Mouse (Mus musculus): Measurements from ENCODE around the gene Bst2.

DNA sequence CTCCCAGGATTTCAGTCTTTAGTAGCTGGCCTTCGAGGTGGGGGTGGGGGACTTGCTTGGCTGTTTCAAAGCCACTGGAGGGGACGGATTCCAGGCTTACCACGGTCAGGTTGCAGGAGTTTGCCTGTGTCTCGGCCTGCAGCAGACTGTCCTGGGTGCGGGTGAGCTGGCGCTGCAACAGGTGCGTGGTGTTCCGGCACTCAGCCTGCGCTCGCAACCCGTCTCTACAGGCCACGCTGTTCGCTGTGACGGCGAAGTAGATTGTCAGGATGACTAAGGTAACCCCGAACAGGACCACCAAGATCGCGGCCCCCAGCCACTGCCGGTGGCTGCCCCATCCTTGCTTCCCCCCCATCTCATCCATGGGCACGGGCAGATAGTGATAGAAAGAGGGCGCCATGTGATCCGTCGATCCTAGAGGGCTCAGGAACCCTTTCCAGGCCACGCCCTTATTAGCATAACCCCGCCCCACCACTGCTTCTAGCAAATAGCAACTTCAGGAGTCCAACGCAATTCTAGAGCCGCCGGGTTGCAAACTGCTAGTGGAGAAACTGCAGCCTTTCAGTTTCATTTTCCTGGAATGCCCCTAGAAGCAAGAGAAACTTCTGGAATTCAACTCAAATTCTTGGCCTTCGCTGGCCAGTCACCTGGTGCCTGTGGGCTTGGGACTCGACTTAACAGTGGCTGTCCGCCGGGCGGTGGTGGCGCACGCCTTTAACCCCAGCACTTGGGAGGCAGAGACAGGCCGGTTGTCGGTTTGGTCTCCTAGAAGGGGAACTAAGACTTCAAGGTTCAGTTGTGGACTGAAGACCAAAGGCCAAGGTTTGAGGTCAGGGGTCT lies at the start of gene Bst2:
- TF ChIP-seq CTCF (IDR thresholded peaks at IDR 0.05; ENCODE audit: low read depth) (peak; percentile 42), EP300 (IDR thresholded peaks at IDR 0.05; ENCODE audit: low read depth) (peak; percentile 27; the same call in 1 of the 2 replicates)
